Mouse (Mus musculus): ENCODE measurements around the gene Apoc4. TPM values are rescaled to one million over a fixed set of nuclear protein-coding genes. Genes with fewer than 3 reads are reported as not detected.

Gene Apoc4
- polyA plus RNA-seq, 1 experiment = 1.5 TPM

DNA sequence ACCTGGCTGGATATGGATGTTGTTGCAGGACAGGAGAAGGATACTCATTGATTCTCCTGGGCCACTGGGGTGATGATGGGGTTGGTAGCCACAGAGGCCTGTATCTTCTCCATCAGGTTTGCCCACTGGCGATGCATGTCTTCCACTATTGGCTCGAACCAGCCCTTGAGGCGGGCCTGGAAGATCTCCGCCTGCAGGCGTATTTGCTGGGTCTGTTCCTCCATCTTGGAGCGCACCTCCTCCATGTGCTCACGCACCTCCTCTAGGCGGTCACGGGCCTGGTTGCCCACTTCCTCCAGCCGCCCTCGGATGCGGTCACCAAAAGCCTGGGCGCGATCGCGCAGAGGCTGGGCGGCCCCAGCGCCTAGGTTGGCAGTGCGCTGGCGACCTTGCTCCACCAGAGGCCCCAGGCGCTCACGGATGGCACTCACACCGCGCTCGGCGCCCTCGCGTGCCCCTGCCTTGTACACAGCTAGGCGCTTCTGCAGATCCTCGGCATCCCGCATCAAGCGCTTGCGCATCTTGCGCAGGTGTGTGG, 15.1 kb upstream of the Apoc4 start:
- Histone ChIP-seq H3K4me3 (ENCODE audit: control insufficient read depth, insufficient read depth, low read length) (no peak overlapping the region), H3K27me3 (ENCODE audit: control insufficient read depth, insufficient read depth, low read length) (no peaks in the 10 kb centered on the region), H3K4me1 (replicated peaks; ENCODE audit: control insufficient read depth, insufficient read depth, low read length) (peaks cover 29% of the 10 kb centered on the region), H3K27ac (ENCODE audit: control insufficient read depth, insufficient read depth, low read length) (no peak overlapping the region), H3K36me3 (ENCODE audit: control insufficient read depth, insufficient read depth, low read length) (no peaks in the 10 kb centered on the region)
- no peak for DNase-seq
- WGBS = 98% methylated on average over 34 of the region's 34 CpGs
- TF ChIP-seq CTCF (IDR thresholded peaks at IDR 0.05; ENCODE audit: borderline replicate concordance, control insufficient read depth, extremely low read depth, insufficient read depth, low read length, poor library complexity) (no peak), POLR2A (IDR thresholded peaks at IDR 0.05; ENCODE audit: control insufficient read depth, extremely low read depth, insufficient read depth, low read length, poor library complexity) (no peak)

DNA sequence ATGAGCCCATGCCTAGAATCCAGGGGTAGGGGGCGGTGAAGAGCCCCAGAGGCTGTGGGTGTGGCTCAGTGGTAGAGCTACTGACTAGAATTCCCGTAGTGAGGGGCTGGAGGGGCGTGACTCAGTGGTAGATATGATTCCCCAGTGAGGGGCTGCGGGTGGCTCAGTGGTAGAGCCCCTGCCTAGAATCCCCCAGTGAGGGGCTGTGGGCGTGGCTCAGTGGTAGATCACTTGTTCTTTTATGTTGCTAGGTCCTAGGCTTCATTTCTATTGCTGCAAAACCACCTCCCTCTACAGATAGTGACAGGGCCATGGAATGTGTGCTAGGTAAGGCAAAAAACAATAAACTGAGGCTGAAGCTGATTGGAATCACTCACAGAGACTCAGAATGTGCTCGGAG, 14.6 kb upstream of the Apoc4 start:
- no peak overlapping the region for H3K4me3 ChIP-seq (ENCODE audit: control insufficient read depth, insufficient read depth, low read length)
- WGBS = 96% methylated on average over 6 of the region's 6 CpGs
- no peaks in the 10 kb centered on the region for H3K27me3 ChIP-seq (ENCODE audit: control insufficient read depth, insufficient read depth, low read length)
- no peaks in the 10 kb centered on the region for H3K36me3 ChIP-seq (ENCODE audit: control insufficient read depth, insufficient read depth, low read length)
- no peak overlapping the region for H3K27ac ChIP-seq (ENCODE audit: control insufficient read depth, insufficient read depth, low read length)
- TF ChIP-seq CTCF (IDR thresholded peaks at IDR 0.05; ENCODE audit: borderline replicate concordance, control insufficient read depth, extremely low read depth, insufficient read depth, low read length, poor library complexity) (no peak), POLR2A (IDR thresholded peaks at IDR 0.05; ENCODE audit: control insufficient read depth, extremely low read depth, insufficient read depth, low read length, poor library complexity) (no peak)
- no peak for DNase-seq
- H3K4me1 ChIP-seq (replicated peaks; ENCODE audit: control insufficient read depth, insufficient read depth, low read length) = peaks cover 26% of the 10 kb centered on the region

DNA sequence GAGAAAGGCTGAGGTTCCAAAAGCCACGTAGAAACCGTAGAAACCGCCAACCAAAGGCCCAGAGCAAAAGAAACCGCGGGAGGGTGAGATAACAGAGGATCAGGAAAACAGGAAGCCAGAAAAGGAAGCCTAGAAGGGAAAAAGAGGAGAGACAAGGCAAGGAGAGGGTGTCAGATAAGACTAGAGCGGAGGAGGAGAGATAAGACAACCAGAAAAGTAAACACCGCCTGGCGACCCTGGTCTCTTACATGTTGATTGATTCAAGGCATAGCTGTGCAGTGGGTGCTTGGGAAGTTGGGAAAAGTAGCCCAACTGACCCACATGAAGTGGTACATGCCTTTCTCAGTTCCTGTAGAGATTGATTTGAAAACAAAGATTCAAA, 13.9 kb upstream of the Apoc4 start:
- Histone ChIP-seq H3K27ac (ENCODE audit: control insufficient read depth, insufficient read depth, low read length) (no peak overlapping the region), H3K27me3 (ENCODE audit: control insufficient read depth, insufficient read depth, low read length) (no peaks in the 10 kb centered on the region), H3K36me3 (ENCODE audit: control insufficient read depth, insufficient read depth, low read length) (no peaks in the 10 kb centered on the region), H3K4me1 (replicated peaks; ENCODE audit: control insufficient read depth, insufficient read depth, low read length) (peaks cover 19% of the 10 kb centered on the region), H3K4me3 (ENCODE audit: control insufficient read depth, insufficient read depth, low read length) (no peak overlapping the region)
- no peak for TF ChIP-seq CTCF (IDR thresholded peaks at IDR 0.05; ENCODE audit: borderline replicate concordance, control insufficient read depth, extremely low read depth, insufficient read depth, low read length, poor library complexity)
- no peak for TF ChIP-seq POLR2A (IDR thresholded peaks at IDR 0.05; ENCODE audit: control insufficient read depth, extremely low read depth, insufficient read depth, low read length, poor library complexity)
- WGBS = 33% methylated on average over 8 of the region's 8 CpGs
- DNase-seq = no peak

DNA sequence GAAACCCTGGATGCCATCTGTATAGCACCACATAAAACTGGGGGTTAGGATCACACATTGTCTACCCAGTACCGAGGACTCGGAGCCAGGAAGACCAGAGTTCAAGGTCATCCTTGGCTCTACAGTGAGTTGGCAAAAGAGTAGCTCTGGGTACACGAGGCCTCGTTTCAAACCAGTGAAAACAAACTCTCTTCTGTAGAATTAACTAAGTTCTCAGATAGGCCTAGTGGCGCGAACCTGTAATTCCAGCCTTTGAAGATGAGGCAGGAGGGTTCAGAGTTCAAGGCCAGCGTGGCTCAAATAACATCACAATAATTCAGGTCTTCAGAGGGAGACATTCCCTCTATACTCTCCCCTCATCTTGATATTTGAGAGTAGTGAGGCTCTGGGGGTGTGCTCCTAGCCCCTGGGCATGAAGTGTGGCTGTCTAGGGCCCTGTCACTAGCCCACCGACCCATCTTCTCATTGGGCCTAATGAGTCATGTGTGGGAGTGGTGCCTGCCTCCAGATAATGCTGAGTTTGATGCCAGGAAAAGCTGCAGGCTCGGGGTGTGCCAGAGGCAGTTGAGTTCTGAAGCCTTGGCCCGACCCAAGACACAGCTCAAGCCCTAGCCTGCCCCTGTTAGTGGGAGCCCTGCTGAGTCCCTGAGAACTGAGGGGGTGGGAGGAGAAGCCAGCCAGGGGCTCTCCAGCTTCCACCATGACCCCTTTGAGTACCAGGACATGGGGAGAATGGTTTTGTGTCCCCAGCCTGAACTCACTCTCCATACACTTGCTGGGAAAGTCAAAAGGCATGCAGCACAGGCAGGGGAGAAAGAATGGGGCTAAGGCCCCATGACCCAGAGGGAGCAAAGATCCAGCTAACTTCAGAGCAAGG, 13.3 kb upstream of the Apoc4 start:
- H3K36me3 ChIP-seq (ENCODE audit: control insufficient read depth, insufficient read depth, low read length) = no peaks in the 10 kb centered on the region
- no peaks in the 10 kb centered on the region for H3K27me3 ChIP-seq (ENCODE audit: control insufficient read depth, insufficient read depth, low read length)
- H3K4me1 ChIP-seq (replicated peaks; ENCODE audit: control insufficient read depth, insufficient read depth, low read length) = peaks cover 13% of the 10 kb centered on the region
- TF ChIP-seq CTCF (IDR thresholded peaks at IDR 0.05; ENCODE audit: borderline replicate concordance, control insufficient read depth, extremely low read depth, insufficient read depth, low read length, poor library complexity) = no peak
- TF ChIP-seq POLR2A (IDR thresholded peaks at IDR 0.05; ENCODE audit: control insufficient read depth, extremely low read depth, insufficient read depth, low read length, poor library complexity) = no peak
- H3K4me3 ChIP-seq (ENCODE audit: control insufficient read depth, insufficient read depth, low read length) = no peak overlapping the region
- no peak for DNase-seq
- WGBS = 93% methylated on average over 10 of the region's 10 CpGs
- no peak overlapping the region for H3K27ac ChIP-seq (ENCODE audit: control insufficient read depth, insufficient read depth, low read length)

DNA sequence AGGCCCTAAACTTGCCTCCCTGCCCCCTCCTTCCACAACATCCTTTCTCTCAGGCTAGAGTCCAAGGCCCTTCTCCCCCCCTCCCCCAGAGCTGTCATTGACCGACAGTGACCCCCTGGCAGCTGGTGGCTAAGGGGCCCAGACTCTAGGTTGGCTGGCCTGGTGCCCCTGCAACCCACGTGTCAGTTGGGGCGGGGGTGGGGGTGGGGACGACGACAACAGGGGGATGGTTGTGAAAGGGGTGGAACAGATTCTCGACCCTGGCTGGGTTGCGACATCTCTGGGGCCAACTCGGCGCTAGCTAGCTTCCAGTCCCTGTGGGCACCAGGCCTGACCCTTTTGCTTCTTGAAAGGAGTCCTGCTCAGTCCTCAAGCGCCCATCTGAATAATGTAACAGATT, 12.1 kb upstream of the Apoc4 start:
- Histone ChIP-seq H3K36me3 (ENCODE audit: control insufficient read depth, insufficient read depth, low read length) (no peaks in the 10 kb centered on the region), H3K27ac (ENCODE audit: control insufficient read depth, insufficient read depth, low read length) (no peak overlapping the region), H3K27me3 (ENCODE audit: control insufficient read depth, insufficient read depth, low read length) (no peaks in the 10 kb centered on the region), H3K4me3 (ENCODE audit: control insufficient read depth, insufficient read depth, low read length) (no peak overlapping the region), H3K4me1 (replicated peaks; ENCODE audit: control insufficient read depth, insufficient read depth, low read length) (peaks cover 3% of the 10 kb centered on the region)
- WGBS = 50% methylated on average over 10 of the region's 10 CpGs
- TF ChIP-seq POLR2A (IDR thresholded peaks at IDR 0.05; ENCODE audit: control insufficient read depth, extremely low read depth, insufficient read depth, low read length, poor library complexity) (no peak), CTCF (IDR thresholded peaks at IDR 0.05; ENCODE audit: borderline replicate concordance, control insufficient read depth, extremely low read depth, insufficient read depth, low read length, poor library complexity) (no peak)
- DNase-seq = no peak

DNA sequence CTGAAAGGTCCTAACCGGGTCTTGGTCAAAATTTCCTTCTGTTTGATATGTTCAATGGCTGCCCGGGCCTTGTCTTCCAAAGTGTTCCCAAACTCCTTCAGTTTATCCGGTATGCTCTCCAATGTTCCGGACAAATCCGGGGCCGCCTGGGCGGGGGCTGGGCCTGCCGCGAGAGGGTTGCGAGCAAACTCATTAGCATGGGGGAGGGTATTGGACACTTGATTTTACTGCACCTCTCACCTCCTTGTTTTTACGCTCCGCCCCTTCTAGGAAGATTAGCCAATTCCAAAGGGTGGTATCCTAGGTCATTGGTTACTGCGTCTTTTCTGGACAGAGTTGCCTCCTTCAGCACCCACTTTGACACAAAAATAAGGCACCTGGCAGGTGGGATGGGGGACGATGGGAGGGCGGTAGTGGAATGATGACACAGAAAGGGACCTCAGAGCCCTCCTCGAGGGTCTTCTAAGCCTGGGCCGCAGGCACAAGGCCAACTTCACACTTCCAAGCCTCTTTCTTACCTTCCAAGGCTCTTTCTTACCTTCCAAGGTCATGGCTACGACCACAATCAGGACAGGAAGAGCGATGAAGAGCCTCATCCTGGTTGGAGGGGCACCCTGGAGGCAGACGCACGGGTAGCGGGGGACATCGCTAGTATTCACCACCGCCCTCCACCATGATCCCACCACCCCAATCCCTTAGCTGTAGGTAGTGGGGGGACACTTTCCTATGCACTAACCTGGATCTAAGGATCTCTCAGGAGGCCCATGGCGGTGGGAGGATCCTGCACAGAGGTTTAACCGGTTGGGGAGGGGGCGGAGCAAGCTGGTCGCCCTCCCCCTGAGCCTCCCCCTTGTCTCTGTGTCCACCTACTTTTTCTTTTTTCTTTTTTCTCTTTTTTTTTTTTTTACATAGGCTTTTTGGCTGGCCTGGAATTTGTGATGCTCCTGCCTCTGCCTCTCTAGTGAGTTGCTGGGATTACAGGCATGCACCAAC, 10.9 kb upstream of the Apoc4 start, which contains the start of gene Apoc1:
Apoc1 (minus strand) TSS at position 788 of the 993 bp plus-strand sequence.
- TF ChIP-seq POLR2A (IDR thresholded peaks at IDR 0.05; ENCODE audit: control insufficient read depth, extremely low read depth, insufficient read depth, low read length, poor library complexity) = no peak
- TF ChIP-seq CTCF (IDR thresholded peaks at IDR 0.05; ENCODE audit: borderline replicate concordance, control insufficient read depth, extremely low read depth, insufficient read depth, low read length, poor library complexity) = no peak
- Histone ChIP-seq H3K27me3 (ENCODE audit: control insufficient read depth, insufficient read depth, low read length) (no peaks in the 10 kb centered on the region), H3K4me3 (ENCODE audit: control insufficient read depth, insufficient read depth, low read length) (no peak within 1 kb of the TSS), H3K4me1 (replicated peaks; ENCODE audit: control insufficient read depth, insufficient read depth, low read length) (no peaks in the 10 kb centered on the region), H3K27ac (ENCODE audit: control insufficient read depth, insufficient read depth, low read length) (no peak within 1 kb of the TSS), H3K36me3 (ENCODE audit: control insufficient read depth, insufficient read depth, low read length) (no peaks in the 10 kb centered on the region)
- no peak for DNase-seq
- 93% methylated on average over 28 of the region's 28 CpGs for whole genome bisulfite sequencing

Data from thymus, adult 2 months (tissue).